Mouse (Mus musculus): ENCODE data around the gene Mrtfb. TPM values are rescaled to one million over a fixed set of nuclear protein-coding genes. Genes with fewer than 3 reads are reported as not detected.

The Mrtfb gene
- polyA plus RNA-seq, 1 experiment from 2014 or later = 32.5 TPM

DNA sequence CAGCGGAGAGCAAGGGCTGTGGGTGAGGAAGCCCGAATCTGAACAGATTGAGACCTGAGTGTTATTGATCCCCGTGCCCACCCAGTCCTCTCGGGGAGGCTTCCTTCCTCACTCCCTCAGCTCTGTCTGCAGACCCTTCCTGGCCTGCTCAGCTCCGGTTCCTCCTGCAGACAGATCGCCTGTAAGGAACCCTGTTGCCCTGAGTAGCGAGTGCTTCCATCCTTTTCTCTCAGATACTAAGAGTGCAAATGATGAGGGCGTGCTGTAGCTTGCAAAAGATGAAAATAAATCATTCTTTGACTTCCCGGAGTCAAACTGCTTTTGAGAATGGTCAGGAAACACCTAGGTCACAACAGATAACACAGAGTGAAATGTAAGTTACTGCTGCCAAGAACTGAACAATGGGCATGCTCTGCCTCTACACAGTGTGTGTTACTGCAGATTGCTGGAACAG lies 103.2 kb downstream of the Mrtfb start:
- Histone ChIP-seq H3K27me3 (ENCODE audit: control insufficient read depth, insufficient read depth, low read length) (no peaks in the 10 kb centered on the region), H3K4me2 (ENCODE audit: low read depth, severe bottlenecking) (no peak overlapping the region), H3K9ac (ENCODE audit: low read length) (no peak overlapping the region), H3K36me3 (ENCODE audit: control insufficient read depth, insufficient read depth, low read length) (no peaks in the 10 kb centered on the region), H3K9me3 (ENCODE audit: control insufficient read depth, low read length) (no peaks in the 10 kb centered on the region), H3K4me3 (ENCODE audit: low read depth, low read length) (no peak overlapping the region), H3K27ac (replicated peaks; ENCODE audit: low read depth, low read length) (no peak overlapping the region), H3K4me1 (ENCODE audit: control insufficient read depth, insufficient read depth, low read length) (peaks cover 2% of the 10 kb centered on the region; the same call in 1 of the 2 replicates)
- WGBS = 46% methylated on average over 9 of the region's 9 CpGs
- no peak for DNase-seq (ENCODE audit: low spot score)
- no peak for ATAC-seq (ENCODE audit: insufficient number of reproducible peaks, low FRiP score, low TSS enrichment, low read depth)

GRCm38 (mm10) chr16:13360208-13360607 lies 103.9 kb downstream of the Mrtfb start:
- no peaks in the 10 kb centered on the region for H3K27me3 ChIP-seq (ENCODE audit: control insufficient read depth, insufficient read depth, low read length)
- no peak overlapping the region for H3K9ac ChIP-seq (ENCODE audit: low read length)
- no peak for DNase-seq (ENCODE audit: low spot score)
- no peaks in the 10 kb centered on the region for H3K36me3 ChIP-seq (ENCODE audit: control insufficient read depth, insufficient read depth, low read length)
- H3K4me2 ChIP-seq (ENCODE audit: low read depth, severe bottlenecking) = no peak overlapping the region
- H3K9me3 ChIP-seq (ENCODE audit: control insufficient read depth, low read length) = no peaks in the 10 kb centered on the region
- peaks cover 2% of the 10 kb centered on the region; the same call in 1 of the 2 replicates for H3K4me1 ChIP-seq (ENCODE audit: control insufficient read depth, insufficient read depth, low read length)
- no peak for ATAC-seq (ENCODE audit: insufficient number of reproducible peaks, low FRiP score, low TSS enrichment, low read depth)
- no peak overlapping the region for H3K4me3 ChIP-seq (ENCODE audit: low read depth, low read length)
- no peak overlapping the region for H3K27ac ChIP-seq (replicated peaks; ENCODE audit: low read depth, low read length)

DNA sequence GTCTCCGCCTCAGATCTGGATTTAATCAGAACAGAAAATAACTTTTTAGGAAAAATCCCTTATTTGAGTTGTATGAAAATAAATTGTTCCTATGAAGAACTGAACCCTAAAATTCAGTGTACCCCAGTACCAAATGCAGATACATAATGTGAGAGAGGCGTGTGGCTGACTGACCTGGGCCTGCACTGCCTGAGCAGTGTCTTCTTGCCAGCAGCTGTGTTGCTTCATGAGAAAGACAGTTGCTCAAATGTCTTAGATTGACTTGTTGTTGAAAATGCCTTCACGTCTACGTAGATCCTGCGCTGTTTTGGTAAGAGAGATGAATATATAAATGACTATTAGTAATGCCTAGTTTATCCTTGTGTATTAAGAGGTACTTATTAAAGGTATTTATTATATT lies 104.6 kb downstream of the Mrtfb start:
- no peak overlapping the region for H3K4me3 ChIP-seq (ENCODE audit: low read depth, low read length)
- no peak overlapping the region for H3K4me2 ChIP-seq (ENCODE audit: low read depth, severe bottlenecking)
- ATAC-seq (ENCODE audit: insufficient number of reproducible peaks, low FRiP score, low TSS enrichment, low read depth) (no peak), DNase-seq (ENCODE audit: low spot score) (no peak)
- H3K9me3 ChIP-seq (ENCODE audit: control insufficient read depth, low read length) = no peaks in the 10 kb centered on the region
- no peaks in the 10 kb centered on the region for H3K27me3 ChIP-seq (ENCODE audit: control insufficient read depth, insufficient read depth, low read length)
- 92% methylated on average over 5 of the region's 5 CpGs for WGBS
- H3K27ac ChIP-seq (replicated peaks; ENCODE audit: low read depth, low read length) = no peak overlapping the region
- no peaks in the 10 kb centered on the region for H3K36me3 ChIP-seq (ENCODE audit: control insufficient read depth, insufficient read depth, low read length)
- H3K9ac ChIP-seq (ENCODE audit: low read length) = no peak overlapping the region
- H3K4me1 ChIP-seq (ENCODE audit: control insufficient read depth, insufficient read depth, low read length) = peaks cover 2% of the 10 kb centered on the region; the same call in 1 of the 2 replicates

- H3K4me1 ChIP-seq (ENCODE audit: control insufficient read depth, insufficient read depth, low read length) = peaks cover 2% of the 10 kb centered on the region; the same call in 1 of the 2 replicates
- H3K27me3 ChIP-seq (ENCODE audit: control insufficient read depth, insufficient read depth, low read length) = no peaks in the 10 kb centered on the region
- WGBS = 82% methylated on average over 5 of the region's 5 CpGs
- no peaks in the 10 kb centered on the region for H3K36me3 ChIP-seq (ENCODE audit: control insufficient read depth, insufficient read depth, low read length)
- no peak for ATAC-seq (ENCODE audit: insufficient number of reproducible peaks, low FRiP score, low TSS enrichment, low read depth)
- DNase-seq (ENCODE audit: low spot score) = no peak
- no peaks in the 10 kb centered on the region for H3K9me3 ChIP-seq (ENCODE audit: control insufficient read depth, low read length)
- no peak overlapping the region for H3K27ac ChIP-seq (replicated peaks; ENCODE audit: low read depth, low read length)
- H3K9ac ChIP-seq (ENCODE audit: low read length) = no peak overlapping the region
- H3K4me2 ChIP-seq (ENCODE audit: low read depth, severe bottlenecking) = no peak overlapping the region
- no peak overlapping the region for H3K4me3 ChIP-seq (ENCODE audit: low read depth, low read length)
Measured at GRCm38 (mm10) chr16:13363141-13363540, 106.9 kb downstream of the Mrtfb start.

DNA sequence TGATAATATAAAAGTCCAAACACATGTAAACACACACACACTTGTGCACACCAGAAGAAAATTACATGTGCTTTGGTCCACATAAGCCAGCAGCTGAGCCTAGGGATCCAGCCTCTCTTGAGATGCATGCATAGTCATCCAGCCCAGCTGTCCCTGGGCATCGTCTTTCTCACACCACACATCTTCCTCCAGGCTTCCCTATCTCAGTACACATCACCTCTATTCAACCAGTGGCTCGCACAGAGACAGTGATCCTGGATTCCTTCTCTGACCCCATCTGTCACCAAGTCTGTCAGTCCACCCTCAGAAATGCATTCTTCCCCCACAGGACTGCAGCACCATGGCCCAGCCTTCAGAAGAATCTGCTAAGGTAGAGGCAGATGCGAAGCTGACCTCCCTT lies 107.9 kb downstream of the Mrtfb start:
- Histone ChIP-seq H3K4me3 (ENCODE audit: low read depth, low read length) (no peak overlapping the region), H3K9me3 (ENCODE audit: control insufficient read depth, low read length) (no peaks in the 10 kb centered on the region), H3K36me3 (ENCODE audit: control insufficient read depth, insufficient read depth, low read length) (no peaks in the 10 kb centered on the region), H3K4me1 (ENCODE audit: control insufficient read depth, insufficient read depth, low read length) (no peaks in the 10 kb centered on the region), H3K4me2 (ENCODE audit: low read depth, severe bottlenecking) (no peak overlapping the region), H3K27me3 (ENCODE audit: control insufficient read depth, insufficient read depth, low read length) (no peaks in the 10 kb centered on the region), H3K27ac (replicated peaks; ENCODE audit: low read depth, low read length) (no peak overlapping the region), H3K9ac (ENCODE audit: low read length) (no peak overlapping the region)
- 35% methylated on average over 3 of the region's 3 CpGs for WGBS
- DNase-seq (ENCODE audit: low spot score) (no peak), ATAC-seq (ENCODE audit: insufficient number of reproducible peaks, low FRiP score, low TSS enrichment, low read depth) (no peak)

DNA sequence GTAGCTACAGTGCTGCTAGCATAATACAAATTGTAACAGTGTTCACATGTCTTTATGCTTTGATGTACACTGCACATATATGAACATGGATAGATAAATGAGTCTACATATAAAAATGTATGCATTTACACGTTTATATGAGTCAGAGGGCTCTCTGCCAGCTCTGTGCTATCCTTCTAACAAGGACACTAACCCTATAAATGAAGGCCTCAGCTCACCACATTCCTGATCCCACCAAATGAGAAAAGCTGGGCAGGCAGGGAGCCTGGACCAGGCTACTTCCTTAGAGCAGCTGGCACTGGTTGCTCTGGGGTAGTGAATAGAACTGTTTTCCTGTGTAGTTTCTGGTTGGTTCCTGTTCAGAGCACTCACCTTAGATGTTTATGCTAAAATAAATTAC lies 110.0 kb downstream of the Mrtfb start:
- WGBS = 77% methylated on average over 1 of the region's 1 CpGs
- Histone ChIP-seq H3K4me3 (ENCODE audit: low read depth, low read length) (no peak overlapping the region), H3K27ac (replicated peaks; ENCODE audit: low read depth, low read length) (no peak overlapping the region), H3K9ac (ENCODE audit: low read length) (no peak overlapping the region), H3K27me3 (ENCODE audit: control insufficient read depth, insufficient read depth, low read length) (no peaks in the 10 kb centered on the region), H3K4me1 (ENCODE audit: control insufficient read depth, insufficient read depth, low read length) (no peaks in the 10 kb centered on the region), H3K4me2 (ENCODE audit: low read depth, severe bottlenecking) (no peak overlapping the region), H3K9me3 (ENCODE audit: control insufficient read depth, low read length) (no peaks in the 10 kb centered on the region), H3K36me3 (ENCODE audit: control insufficient read depth, insufficient read depth, low read length) (no peaks in the 10 kb centered on the region)
- ATAC-seq (ENCODE audit: insufficient number of reproducible peaks, low FRiP score, low TSS enrichment, low read depth) (no peak), DNase-seq (ENCODE audit: low spot score) (no peak)

- no peak for DNase-seq (ENCODE audit: low spot score)
- H3K9me3 ChIP-seq (ENCODE audit: control insufficient read depth, low read length) = no peaks in the 10 kb centered on the region
- WGBS = 60% methylated on average over 4 of the region's 4 CpGs
- H3K27ac ChIP-seq (replicated peaks; ENCODE audit: low read depth, low read length) = no peak overlapping the region
- no peaks in the 10 kb centered on the region for H3K36me3 ChIP-seq (ENCODE audit: control insufficient read depth, insufficient read depth, low read length)
- ATAC-seq (ENCODE audit: insufficient number of reproducible peaks, low FRiP score, low TSS enrichment, low read depth) = no peak
- no peaks in the 10 kb centered on the region for H3K27me3 ChIP-seq (ENCODE audit: control insufficient read depth, insufficient read depth, low read length)
- H3K9ac ChIP-seq (ENCODE audit: low read length) = no peak overlapping the region
- H3K4me2 ChIP-seq (ENCODE audit: low read depth, severe bottlenecking) = no peak overlapping the region
- H3K4me3 ChIP-seq (ENCODE audit: low read depth, low read length) = no peak overlapping the region
- H3K4me1 ChIP-seq (ENCODE audit: control insufficient read depth, insufficient read depth, low read length) = no peaks in the 10 kb centered on the region
Measured at GRCm38 (mm10) chr16:13366802-13367465, 110.7 kb downstream of the Mrtfb start.

GRCm38 (mm10) chr16:13367466-13367856 lies 111.2 kb downstream of the Mrtfb start:
- ATAC-seq (ENCODE audit: insufficient number of reproducible peaks, low FRiP score, low TSS enrichment, low read depth) (no peak), DNase-seq (ENCODE audit: low spot score) (no peak)
- H3K9me3 ChIP-seq (ENCODE audit: control insufficient read depth, low read length) = no peaks in the 10 kb centered on the region
- no peak overlapping the region for H3K9ac ChIP-seq (ENCODE audit: low read length)
- H3K27me3 ChIP-seq (ENCODE audit: control insufficient read depth, insufficient read depth, low read length) = no peaks in the 10 kb centered on the region
- no peaks in the 10 kb centered on the region for H3K36me3 ChIP-seq (ENCODE audit: control insufficient read depth, insufficient read depth, low read length)
- H3K27ac ChIP-seq (replicated peaks; ENCODE audit: low read depth, low read length) = no peak overlapping the region
- 80% methylated on average over 2 of the region's 2 CpGs for WGBS
- no peak overlapping the region for H3K4me3 ChIP-seq (ENCODE audit: low read depth, low read length)
- no peaks in the 10 kb centered on the region for H3K4me1 ChIP-seq (ENCODE audit: control insufficient read depth, insufficient read depth, low read length)
- no peak overlapping the region for H3K4me2 ChIP-seq (ENCODE audit: low read depth, severe bottlenecking)

DNA sequence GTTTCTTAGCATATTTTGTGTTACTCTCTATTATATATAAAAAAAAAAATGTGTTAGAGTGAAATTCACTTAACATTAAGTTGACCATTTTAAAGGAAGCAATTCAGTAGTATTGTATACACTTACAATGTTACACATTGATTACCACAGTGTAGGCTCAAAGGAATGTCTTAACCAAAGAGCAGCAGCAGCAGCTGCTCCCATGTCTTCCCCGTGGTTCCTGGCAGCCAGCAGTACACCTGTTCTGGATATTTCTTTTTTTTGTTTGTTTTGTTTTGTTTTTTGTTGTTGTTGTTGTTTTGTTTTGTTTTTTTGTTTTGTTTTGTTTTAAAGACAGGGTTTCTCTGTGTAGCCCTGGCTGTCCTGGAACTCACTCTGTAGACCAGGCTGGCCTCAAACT lies 112.4 kb downstream of the Mrtfb start:
- Histone ChIP-seq H3K27ac (replicated peaks; ENCODE audit: low read depth, low read length) (no peak overlapping the region), H3K4me1 (ENCODE audit: control insufficient read depth, insufficient read depth, low read length) (no peaks in the 10 kb centered on the region), H3K4me2 (ENCODE audit: low read depth, severe bottlenecking) (no peak overlapping the region), H3K27me3 (ENCODE audit: control insufficient read depth, insufficient read depth, low read length) (no peaks in the 10 kb centered on the region), H3K9me3 (ENCODE audit: control insufficient read depth, low read length) (no peaks in the 10 kb centered on the region), H3K4me3 (ENCODE audit: low read depth, low read length) (no peak overlapping the region), H3K9ac (ENCODE audit: low read length) (no peak overlapping the region), H3K36me3 (ENCODE audit: control insufficient read depth, insufficient read depth, low read length) (no peaks in the 10 kb centered on the region)
- WGBS = 77% methylated on average over 1 of the region's 1 CpGs
- ATAC-seq (ENCODE audit: insufficient number of reproducible peaks, low FRiP score, low TSS enrichment, low read depth) (no peak), DNase-seq (ENCODE audit: low spot score) (no peak)
